Mouse (Mus musculus) layer of hippocampus, postnatal 36 days (tissue): ENCODE data around the gene Qdpr. TPM values are rescaled to one million over a fixed set of nuclear protein-coding genes. Genes with fewer than 3 reads are reported as not detected.
A peak's percentile ranks its signal among the peaks of the same experiment; 100 is the strongest.

ENCODE experiments used
- DNase-seq, 2 experiments: peaks; one replicate each; pipeline ENCODE4 v3.0.0; 2022
- total RNA-seq, 2 experiments: library from RNA; stranded (reverse); gene quantifications; 2 replicates each; pipeline ENCODE4 v1.2.3; 2021

Qdpr gene
- total RNA-seq: 100 to 1,000 TPM; 156 to 169 TPM

DNA sequence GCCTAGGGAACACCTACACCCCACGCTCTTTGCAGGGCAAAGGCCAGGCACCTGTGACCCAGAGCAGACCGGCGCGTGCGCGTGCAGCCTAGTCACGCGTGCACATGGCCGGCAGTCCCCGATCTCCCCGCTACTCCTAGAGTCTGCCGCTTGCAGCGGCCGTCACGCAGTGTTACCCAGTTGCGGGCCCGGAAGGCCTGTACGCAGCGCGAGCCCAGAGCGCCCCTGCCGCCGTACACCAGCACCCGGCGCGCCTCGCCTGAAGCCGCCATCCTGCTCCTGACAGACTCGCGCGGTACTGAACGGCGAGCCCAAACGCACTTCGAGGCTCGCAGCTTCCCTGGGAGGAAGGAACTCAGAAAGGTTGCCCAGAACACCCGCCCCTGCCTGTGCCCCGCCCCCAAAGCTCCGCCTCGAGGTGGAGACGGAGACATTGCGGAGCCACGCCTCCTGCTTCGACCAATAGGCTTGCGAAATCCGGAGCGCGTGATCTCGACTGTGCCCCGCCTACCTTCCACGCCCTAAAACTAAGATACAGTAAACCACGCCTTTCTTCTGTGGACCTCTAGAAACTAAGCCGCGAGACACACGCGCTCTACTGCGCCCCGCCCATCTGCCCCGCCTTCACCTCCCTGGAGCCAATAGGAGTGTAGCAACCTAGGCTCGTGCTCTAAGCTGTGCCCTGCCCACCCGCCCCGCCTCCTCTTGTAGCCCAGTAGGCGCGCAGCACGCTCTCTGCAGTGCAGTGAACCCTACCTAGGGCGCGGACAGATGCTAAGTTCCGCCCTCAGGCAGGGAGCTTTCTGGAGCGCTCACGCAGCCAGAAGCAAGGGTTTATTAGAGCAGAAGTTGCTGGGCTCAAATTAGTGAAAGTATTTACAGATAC is at the start of gene Qdpr:
TSS of gene Qdpr (minus strand) at position 406 of the 886 bp plus-strand sequence.
- DNase-seq: peak; percentile 86 to 91

DNA sequence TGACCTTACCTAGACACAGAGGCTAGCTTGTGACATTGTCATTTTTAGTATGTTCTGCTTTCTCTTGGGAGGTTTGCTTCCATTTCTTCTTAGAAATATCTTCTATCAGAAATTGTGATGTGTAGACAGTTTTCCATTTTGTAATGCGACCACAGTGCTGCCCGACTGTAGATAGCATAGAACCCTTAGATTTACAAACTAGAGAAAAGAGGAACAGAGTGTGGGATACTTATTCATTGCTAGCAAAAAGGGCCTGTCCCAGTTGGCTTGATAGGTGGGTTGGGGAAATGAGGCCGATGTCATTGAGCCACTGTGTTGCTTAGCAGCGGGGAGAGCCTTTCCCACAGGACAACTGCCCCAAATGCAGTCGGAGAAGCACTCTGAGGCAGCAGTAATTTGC is 47.5 kb upstream of the Qdpr start:
- DNase-seq: no peak

DNA sequence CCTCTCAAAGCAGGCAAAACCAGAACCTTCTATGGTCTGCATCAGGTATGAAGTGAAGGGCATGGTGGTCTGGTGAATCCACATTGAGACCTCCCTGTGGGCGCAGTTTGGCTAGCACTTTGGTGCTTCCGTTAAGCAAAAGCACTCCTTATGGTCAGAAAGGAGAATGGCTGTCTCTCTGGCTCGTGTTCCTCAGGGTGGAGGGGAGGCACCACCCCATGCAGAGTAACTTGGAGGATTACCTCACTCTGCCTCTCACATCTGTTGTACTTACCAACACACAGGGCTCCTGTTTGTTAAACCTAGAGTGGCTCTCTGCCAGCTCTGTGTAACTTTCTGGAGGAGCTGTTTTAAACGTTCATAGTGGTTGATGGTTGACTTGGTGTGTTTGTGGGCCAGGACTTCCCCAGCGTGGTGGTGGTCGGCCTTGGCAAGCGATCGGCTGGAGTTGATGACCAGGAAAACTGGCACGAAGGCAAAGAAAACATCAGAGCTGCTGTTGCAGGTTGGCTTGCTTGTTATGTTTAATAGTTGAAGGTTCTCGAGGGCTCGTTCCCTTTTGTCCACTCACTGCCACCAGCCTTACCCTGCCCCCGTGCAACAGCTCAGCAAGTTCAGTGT is 47.0 kb upstream of the Qdpr start:
- DNase-seq: no peak

DNA sequence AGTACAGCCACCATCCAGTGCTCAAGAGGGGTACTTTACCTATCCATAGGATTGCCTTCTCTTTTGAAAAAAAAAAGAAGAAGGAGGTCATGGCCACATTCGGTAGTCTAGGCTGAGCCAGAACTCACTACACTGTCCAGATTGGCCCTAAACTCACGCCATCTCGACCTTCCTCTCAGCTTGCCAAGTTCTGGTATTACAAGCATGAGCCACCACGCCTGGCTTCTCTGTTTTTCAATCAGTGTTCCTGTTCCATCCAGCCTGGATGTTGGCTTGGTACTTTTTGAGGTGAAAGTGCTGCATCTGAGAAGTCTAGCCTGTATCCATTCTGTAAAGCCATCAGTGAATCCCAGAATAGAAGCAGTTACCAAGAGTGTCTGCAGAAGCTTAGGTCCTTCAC is 46.4 kb upstream of the Qdpr start:
- DNase-seq: no peak

DNA sequence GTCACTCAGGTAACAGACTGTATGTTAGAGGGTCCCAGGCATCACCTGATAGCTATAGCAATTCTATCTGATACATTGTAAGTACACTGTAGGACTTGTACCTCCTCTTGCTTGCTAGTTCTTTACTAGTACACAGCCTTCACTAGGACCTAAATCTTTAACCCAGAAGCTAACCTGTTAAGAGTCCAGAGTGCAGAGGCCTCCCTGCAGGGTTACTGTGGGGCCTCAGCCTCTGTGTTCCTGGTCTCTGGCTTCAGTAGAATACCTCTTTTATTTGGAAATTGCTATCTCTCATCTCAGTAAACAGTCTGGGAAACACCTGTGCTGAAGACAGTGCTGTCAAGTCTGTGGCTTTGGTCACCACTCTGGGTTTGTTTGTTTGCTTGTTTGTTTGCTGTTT is 46.0 kb upstream of the Qdpr start:
- no peak for DNase-seq

DNA sequence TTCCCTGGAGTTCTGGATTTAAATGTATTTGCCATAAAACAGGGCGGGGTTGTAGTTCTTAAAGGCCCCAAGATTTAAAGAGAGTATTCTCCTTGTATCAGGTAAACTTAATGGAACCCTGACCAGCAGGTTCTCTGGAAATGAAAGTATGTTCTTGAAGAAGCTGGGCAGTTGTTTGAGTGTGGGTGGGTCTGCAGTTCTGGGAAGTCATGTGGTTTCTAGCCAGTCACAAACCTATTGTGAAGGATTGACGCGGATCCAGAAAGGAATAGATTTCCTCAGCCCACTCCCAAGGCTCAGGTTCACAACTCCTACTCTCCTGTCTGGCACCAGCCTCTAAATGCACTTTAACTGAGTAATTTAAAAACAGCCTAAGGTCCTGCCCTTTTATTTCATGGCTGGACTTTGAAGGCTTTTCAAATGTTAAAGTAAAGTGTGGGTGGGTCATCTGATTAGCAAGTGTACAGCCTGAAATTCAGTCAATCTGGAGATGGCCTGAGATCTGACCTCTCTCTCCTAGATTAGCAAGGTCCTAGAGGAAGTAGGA is 45.5 kb upstream of the Qdpr start:
- DNase-seq: no peak

DNA sequence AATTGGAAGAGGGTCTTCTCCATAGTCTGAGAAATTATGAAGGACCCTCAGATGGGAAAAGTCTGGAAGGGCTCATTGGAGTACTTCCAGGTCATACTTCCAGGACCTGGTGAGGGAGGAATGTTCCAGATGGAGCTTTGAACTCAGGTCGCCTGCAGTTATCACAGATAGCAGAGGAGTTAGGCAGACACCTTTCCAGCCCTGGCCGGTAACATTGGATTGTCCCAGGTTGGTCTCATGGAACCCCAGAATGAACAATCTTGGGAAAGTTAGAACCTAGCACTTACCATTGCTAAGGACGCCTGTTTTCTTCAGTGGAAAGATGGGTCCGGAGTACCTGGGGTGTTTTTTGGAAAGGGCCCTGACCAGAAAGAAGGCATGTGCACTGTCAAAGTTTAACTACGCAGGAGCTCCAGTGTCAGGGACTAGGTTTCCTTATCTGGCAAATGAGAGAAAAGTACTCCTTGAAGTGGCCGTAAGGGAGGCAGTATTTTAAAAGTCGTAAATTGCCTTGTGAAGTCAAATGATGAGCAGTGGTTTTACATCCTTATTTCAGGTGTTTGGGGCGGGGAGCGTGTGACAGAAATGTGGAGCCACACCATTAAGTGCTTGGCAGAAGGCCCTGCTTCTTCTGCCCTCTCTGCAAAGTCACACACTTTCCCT is 44.2 kb upstream of the Qdpr start:
- no peak for DNase-seq

DNA sequence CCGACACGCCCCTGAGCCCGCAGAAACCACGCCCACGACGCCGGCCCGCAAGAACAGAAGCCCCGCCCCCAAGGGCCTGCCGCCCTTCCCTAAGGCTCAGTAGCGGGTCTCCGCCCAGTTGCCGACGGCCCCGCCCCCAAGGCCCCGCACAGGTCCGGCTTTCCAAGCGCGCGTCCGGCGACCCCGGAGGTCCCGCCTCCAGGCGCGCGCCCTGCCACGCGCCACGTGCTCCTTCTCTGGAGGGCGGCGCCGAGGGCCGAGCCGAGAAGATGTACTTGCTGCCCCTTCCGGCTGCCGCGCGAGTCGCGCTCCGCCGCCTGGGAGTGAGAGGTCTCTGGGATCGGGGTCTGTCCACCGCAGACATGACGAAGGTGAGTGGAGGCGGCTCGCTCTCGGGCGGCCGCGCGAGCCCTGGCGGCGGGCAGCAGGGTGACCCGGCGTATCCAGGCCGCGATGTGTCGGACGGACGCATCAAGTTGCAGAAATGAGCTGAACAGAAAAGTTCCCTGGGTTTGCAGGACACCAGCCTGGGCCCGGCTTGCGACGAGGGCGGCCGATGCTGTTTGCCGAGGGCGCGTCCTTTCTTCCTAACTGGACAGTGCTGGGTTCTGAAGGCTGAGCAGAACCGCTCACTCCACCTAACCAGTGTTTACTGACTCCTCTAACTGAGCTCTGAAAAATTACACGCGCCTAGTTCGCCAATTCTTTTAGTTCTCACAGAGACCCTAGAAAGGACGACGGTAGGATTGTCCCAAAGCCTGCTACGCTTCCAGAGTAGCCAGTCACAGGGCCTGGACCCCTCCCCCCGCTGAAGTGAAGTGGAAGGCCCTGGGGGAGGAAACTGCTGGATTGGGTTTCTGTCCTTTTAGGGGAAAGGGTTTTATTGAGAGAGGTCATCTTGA is 43.4 kb upstream of the Qdpr start, which contains the start of gene Lap3:
TSS of gene Lap3 (plus strand) at position 184 of the 902 bp plus-strand sequence.
- DNase-seq: peak; percentile 98

DNA sequence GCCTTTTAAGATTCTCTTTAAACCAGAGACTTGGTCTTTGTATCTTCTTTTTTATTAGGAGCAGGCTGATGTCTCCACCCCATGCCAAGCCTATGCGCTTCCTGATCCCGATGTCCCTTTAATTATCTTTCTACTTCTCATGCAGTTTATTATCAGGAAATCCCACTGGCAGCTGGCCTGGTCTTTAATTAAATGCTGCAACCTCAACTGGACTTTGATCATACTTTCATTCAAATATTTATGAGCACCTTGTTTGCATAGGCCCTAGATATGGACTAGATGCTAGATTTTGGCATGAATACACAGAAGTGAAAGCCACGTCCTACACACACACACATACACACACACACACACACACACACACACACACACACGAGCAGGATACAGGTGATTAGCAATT is 41.7 kb upstream of the Qdpr start:
- DNase-seq: no peak

DNA sequence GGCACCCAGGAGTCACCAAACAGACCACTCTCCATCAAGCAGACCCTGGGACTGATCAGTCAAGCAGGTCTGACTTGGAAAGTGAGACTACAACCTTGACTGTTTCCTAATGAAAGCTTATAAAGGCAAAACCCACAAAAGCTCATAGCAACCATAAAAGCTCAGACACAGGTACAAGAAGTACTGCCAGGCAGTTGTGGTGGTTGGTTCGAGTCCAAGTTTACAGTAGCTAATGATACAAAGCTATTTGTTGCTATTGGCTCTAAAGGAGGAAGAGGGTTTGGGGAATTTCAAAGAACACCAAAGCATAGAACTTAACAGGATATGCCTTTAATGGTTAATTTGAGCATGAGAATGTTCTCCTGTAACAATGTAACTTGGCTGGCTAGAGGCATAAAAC is 33.6 kb upstream of the Qdpr start:
- DNase-seq: no peak

DNA sequence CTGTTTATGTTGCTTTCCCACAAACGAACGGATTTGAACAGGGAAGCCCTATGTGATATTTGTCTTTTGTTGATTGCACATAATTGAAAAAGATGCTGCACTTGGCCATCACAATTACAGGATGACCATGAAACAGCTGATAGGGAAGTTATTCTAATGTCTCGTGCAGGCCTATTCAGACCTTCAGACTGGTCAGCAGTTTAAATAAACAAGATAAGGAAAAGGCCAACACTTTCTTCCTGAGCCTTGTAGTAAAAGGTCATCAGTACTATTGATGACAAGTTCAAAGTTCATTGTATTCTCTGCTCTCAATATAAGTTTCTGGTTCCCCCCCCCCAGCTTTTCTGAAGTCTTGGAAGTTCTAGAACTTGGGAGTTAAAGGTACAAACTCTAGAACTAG is 32.6 kb upstream of the Qdpr start:
- DNase-seq: no peak

DNA sequence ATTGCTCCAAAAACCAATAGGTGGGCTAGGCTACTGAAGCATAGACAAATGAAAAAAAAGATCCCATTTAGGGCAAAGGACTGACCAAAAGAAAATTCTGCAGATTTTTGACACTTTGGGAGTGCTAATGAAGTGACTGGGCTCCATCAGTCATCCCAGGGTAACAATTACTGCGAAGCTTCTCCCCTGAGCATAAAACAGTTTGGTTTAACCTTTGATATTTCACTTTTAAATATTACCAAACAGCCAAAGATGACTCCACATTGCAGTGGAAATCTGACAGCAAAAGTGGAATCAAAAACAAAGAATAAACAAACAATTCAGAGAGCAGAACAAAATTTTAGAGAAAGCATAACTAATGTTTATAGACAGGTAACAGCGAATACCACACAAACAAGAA is 31.1 kb upstream of the Qdpr start:
- no peak for DNase-seq

DNA sequence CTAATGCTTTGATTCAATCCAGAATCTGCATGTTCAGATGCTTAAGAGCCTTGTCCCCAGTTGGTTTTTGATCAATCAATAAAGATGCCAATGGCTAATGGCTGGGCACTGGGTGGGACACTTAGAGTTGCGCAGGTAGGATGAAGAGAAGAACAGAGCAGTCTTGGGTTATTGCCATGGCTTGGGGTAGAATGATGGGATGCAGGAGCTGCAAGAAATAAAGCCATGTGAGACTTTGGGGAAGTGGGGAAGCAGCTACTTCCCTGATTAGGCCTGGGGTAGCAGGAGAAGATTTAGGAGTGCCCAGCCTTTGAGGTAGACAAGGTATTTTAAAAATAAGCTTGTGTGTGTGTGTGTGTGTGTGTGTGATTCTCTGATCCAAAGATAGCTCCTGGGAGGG is 30.0 kb upstream of the Qdpr start:
- DNase-seq: no peak

DNA sequence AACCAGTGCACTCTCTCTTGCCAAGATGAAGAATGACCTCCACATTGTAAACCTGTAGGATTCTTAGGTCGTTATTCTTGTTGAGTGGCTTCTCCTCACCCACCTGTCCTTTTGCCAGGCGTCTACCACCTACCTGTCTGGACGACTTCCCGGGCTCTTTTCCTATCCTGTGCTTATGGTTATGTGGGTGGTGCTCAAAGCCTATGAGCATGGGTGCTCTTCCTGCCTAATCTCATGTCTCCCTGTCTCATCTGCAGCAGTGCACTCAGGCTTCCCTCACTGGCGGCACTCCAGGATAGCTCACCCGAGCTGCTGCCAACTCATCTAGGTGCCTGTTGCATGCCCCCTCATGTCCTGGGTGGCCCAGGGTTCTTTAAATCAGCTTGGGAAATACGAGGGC is 27.6 kb upstream of the Qdpr start:
- no peak for DNase-seq

DNA sequence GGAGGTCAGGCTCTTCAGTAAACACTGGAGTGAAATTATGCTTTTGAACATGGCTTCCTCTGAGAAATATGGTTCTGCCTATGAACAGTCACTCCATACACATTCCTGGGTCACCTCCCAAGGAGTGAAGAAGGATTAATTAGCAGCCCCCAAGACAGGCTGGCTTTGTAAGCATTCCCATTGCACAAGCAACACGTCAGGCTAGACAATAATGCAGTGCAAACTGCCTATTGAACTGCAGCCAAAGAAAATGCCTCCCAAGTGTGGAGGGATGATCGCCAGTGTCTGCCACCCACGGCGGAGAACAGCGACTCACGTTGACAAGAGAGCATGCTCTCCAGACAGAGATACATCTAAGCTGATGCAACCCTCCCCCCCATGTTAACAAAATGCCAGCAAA is 26.3 kb upstream of the Qdpr start:
- no peak for DNase-seq

DNA sequence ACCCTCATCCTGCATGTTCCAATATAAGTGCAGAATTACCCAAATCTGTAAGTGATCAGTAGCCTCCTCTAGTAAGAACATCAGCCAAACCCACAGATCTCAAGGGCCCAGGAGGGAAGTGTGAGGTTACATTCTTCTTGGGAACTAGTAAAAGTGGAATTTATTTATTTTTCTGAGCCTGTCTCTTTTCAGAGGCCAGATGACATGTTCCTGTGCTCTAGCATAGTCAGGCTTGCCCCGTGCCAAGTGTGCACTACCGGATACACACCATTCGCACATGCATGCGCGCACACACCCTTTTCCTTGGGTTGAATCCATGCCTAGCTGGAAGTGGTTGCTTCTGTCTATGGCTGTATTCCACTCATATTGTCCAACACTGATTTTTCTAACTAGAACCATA is 25.7 kb upstream of the Qdpr start:
- DNase-seq: no peak

DNA sequence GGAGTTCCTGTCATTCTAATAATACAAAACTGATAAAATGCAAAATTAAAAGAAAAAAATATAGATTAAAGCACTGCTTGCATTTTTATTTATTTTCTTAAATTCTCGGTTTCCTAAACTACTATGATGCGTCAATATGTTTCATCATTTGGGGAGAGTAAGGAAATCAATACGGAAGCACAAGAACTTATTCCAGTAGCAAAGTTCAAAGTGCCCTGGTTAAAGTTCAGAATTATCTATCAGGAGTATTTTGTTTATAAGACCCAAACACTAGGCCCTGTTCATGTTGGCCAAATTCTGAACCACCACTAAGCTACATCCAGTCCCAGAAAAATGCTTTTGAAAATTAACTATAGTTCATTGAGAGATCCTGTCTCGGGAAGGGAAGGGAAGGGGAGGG is 24.7 kb upstream of the Qdpr start:
- no peak for DNase-seq

DNA sequence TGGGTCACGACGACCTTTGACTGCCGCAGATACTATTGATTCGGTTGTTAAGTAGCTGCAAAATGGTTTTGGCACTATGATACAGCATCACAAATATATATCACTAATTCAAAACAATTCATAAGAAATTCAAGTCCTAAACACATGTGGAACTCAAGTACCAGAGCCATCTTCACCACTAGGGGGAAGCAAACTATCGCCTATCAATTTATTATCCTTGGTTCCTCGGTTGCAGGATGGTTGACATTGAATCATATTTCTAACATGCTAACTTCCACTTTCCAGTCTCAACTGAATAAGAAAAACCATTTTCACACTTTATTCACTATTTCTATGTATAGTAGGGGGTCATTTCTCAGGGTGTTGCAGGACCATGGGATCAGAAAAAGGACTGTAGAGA is 24.2 kb upstream of the Qdpr start:
- no peak for DNase-seq

DNA sequence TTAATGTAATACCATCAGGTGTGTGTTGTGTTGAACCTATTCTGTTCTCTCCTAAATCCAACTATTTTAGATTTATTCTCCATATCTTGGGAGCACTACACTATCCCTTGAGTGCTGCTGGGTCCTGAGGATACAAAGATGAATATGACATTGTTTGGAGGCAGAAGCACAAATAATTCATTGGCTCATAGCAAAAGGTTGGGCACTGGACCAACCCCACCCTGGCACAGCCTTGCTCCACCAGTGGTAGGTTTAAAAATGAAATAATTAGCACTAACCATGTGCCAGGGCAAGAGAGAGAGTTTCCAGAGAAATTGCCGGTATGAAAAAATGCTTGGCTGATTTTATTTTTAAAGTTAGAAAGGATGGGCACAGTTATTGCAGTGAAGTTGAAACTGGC is 23.5 kb upstream of the Qdpr start:
- DNase-seq: no peak

DNA sequence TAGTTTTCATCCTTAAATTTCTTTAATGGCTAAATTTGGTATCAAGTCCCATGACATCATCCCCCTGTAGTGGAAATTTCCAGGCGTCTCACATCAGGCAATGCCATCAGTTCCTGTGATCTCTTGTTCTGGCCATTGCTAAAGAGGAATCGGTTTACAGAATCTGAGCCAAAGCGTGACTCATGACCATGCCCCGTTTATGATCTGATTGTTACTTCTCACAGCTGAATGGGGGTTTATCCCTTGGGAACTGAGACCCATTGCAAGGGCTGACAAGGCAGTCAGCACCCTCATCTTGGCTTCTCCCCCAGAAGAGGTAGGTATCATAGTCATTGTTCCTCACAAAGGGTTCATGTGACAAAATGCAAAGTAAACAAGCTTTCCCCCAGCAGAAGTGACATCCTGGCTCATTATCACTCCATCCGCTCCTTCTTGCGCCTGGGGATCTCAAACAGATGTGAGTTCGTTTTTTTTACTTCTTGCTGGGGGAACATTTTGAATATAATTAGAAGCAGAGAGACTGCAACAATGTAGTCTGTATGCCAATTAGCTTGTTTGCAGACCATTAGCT is 22.9 kb upstream of the Qdpr start:
- DNase-seq: no peak

DNA sequence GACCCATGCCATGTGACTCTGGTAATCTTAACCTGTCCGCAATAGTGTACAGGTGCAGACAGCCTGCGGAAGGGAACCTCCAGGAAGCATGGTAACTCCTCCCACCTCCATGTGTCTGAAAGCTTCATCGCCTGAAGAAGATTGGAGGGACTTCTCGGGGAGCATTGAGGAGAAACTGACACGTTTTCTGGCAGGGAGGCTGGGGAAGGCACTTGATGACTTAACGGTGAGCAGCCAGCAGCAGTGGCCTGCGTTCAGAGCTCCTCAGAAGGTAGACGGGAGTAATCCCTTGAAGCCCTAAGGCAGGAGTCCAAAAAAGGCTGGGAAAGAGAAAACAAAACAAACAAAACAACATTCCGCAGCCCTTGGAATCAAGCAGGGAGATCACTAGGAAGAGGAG is 4.4 kb upstream of the Qdpr start:
- DNase-seq: no peak

DNA sequence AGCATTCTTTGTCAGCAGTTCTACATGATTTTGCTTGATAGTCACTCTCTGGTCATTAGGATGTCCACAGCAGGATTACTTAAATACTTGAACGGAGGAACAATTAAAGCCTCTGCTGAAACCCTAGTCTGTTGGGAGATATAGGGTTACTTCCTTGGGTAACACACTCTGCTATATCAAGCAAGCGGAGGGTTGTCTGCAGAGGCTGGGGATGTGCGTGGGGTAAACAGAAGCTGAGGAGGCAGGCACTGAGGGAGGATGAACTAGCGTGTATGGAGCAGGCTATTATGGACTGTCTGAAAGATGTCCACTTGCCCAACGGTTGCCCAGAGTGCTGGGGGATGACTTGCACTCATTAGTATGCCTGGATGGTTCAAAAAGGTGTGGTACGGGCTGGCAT is 3.4 kb upstream of the Qdpr start, which contains the start of gene Clrn2:
TSS of gene Clrn2 (plus strand) at position 301 of the 400 bp plus-strand sequence.
- DNase-seq: no peak
